In genomic region chr9:85545566-85545965, GRCm38 (mm10) we compare ENCODE assay signal across 22 mouse cellular contexts.
"Had no signal": no experiment of that assay in that cellular context is flagged by ENCODE, and none has a peak within 500 bp of the region (broad histone marks: within the 10 kb centered on the region; RNA-seq: fewer than 3 reads in every experiment).

No protein-coding gene starts in this region.

- H3K9me3 ChIP-seq: limb, embryonic 10.5 days; limb, embryonic 13.5 days; liver, embryonic 12.5 days; liver, embryonic 15.5 days; lung, embryonic 15.5 days; megakaryocyte, embryonic 14.5 days; midbrain, embryonic 10.5 days; midbrain, embryonic 13.5 days; neural tube, embryonic 13.5 days had no signal

- H3K4me1 ChIP-seq: limb, embryonic 10.5 days; limb, embryonic 13.5 days; liver, embryonic 12.5 days; liver, embryonic 15.5 days; lung, embryonic 15.5 days; megakaryocyte, embryonic 14.5 days; midbrain, embryonic 10.5 days; midbrain, embryonic 13.5 days; neural tube, embryonic 13.5 days had no signal

- DNase-seq: kidney, postnatal 25 days; layer of hippocampus, adult 9-11 months; liver; lung, adult 18-20 months; lung, postnatal 10 days; lung, postnatal 36 days; retina, postnatal 1 day; right cerebral cortex, postnatal 25 days; thymus, adult 18-20 months; thymus, postnatal 36 days had no signal

- H3K36me3 ChIP-seq: limb, embryonic 10.5 days; limb, embryonic 13.5 days; liver, embryonic 12.5 days; liver, embryonic 15.5 days; lung, embryonic 15.5 days; midbrain, embryonic 10.5 days; midbrain, embryonic 13.5 days; neural tube, embryonic 13.5 days had no signal

- H3K4me3 ChIP-seq: layer of hippocampus, adult 2 months; limb, embryonic 10.5 days; limb, embryonic 13.5 days; liver, embryonic 12.5 days; liver, embryonic 15.5 days; lung, embryonic 15.5 days; megakaryocyte, embryonic 14.5 days; midbrain, embryonic 10.5 days; midbrain, embryonic 13.5 days; myocyte; neural tube, embryonic 13.5 days had no signal

- H3K27me3 ChIP-seq: limb, embryonic 13.5 days; liver, embryonic 12.5 days; liver, embryonic 15.5 days; lung, embryonic 15.5 days; megakaryocyte, embryonic 14.5 days; midbrain, embryonic 13.5 days; neural tube, embryonic 13.5 days had no signal

- H3K27ac ChIP-seq: kidney, postnatal 0 days; layer of hippocampus, adult 2 months; limb, embryonic 10.5 days; limb, embryonic 13.5 days; liver, embryonic 12.5 days; liver, embryonic 15.5 days; lung, embryonic 15.5 days; midbrain, embryonic 10.5 days; midbrain, embryonic 13.5 days; neural tube, embryonic 13.5 days had no signal
